Mouse (Mus musculus): ENCODE measurements around the gene Casc1. TPM values are rescaled to one million over a fixed set of nuclear protein-coding genes. Genes with fewer than 3 reads are reported as not detected.

Gene Casc1
- 0.36 and 1.3 TPM in 2 replicates for polyA plus RNA-seq (2014; fragmentation: Nextera tagmentation; extraction: Ambion mirVana)

GRCm38 (mm10) chr6:145210816-145211338 is at the start of gene Casc1, which contains the start of gene Etfrf1:
Gene Casc1, minus strand, starts transcription at chr6:145211005.
Gene Etfrf1, plus strand, starts transcription at chr6:145211134.
- WGBS = under 1% methylated on average over 36 of the region's 36 CpGs
- peak within 1 kb of the TSS; percentile 67 for H3K9ac ChIP-seq (ENCODE audit: low read length)
- H3K4me3 ChIP-seq (ENCODE audit: low read depth, low read length) = peak within 1 kb of the TSS; percentile 44
- H3K27me3 ChIP-seq (ENCODE audit: control insufficient read depth, insufficient read depth, low read length) = no peaks in the 10 kb centered on the region
- H3K9me3 ChIP-seq (ENCODE audit: control insufficient read depth, low read length) = no peaks in the 10 kb centered on the region
- peak within 1 kb of the TSS; percentile 56 for H3K4me2 ChIP-seq (ENCODE audit: low read depth)
- peak within 1 kb of the TSS; percentile 88 for H3K27ac ChIP-seq (ENCODE audit: low read depth, low read length)
- 0 out of 2 replicates have a peak, but pooled peaks cover 3% of the 10 kb centered on the region for H3K4me1 ChIP-seq (ENCODE audit: control insufficient read depth, insufficient read depth, low read length)
- ATAC-seq (ENCODE audit: insufficient read depth, low FRiP score, low TSS enrichment) = peak; percentile 100
- peak; percentile 99 for DNase-seq (ENCODE audit: low spot score)
- H3K36me3 ChIP-seq (ENCODE audit: control insufficient read depth, insufficient read depth, low read length) = no peaks in the 10 kb centered on the region; the same call in 1 of the 2 replicates

GRCm38 (mm10) chr6:145256701-145257073 is 45.9 kb upstream of the Casc1 start:
- H3K27ac ChIP-seq (ENCODE audit: low read depth, low read length) = no peak overlapping the region
- no peak overlapping the region for H3K9ac ChIP-seq (ENCODE audit: low read length)
- WGBS = 57% methylated on average over 2 of the region's 2 CpGs

GRCm38 (mm10) chr6:145255952-145256700 is 45.3 kb upstream of the Casc1 start:
- Histone ChIP-seq H3K36me3 (ENCODE audit: control insufficient read depth, insufficient read depth, low read length) (no peaks in the 10 kb centered on the region), H3K4me2 (ENCODE audit: low read depth) (no peak overlapping the region), H3K9me3 (ENCODE audit: control insufficient read depth, low read length) (no peaks in the 10 kb centered on the region), H3K4me3 (ENCODE audit: low read depth, low read length) (no peak overlapping the region), H3K27me3 (ENCODE audit: control insufficient read depth, insufficient read depth, low read length) (no peaks in the 10 kb centered on the region), H3K9ac (ENCODE audit: low read length) (no peak overlapping the region), H3K4me1 (ENCODE audit: control insufficient read depth, insufficient read depth, low read length) (no peaks in the 10 kb centered on the region), H3K27ac (ENCODE audit: low read depth, low read length) (no peak overlapping the region)
- WGBS = 85% methylated on average over 13 of the region's 13 CpGs
- DNase-seq (ENCODE audit: low spot score) (no peak), ATAC-seq (ENCODE audit: insufficient read depth, low FRiP score, low TSS enrichment) (no peak)

More at GRCm38 (mm10) chr6:145256701-145257073, 45.9 kb upstream of the Casc1 start:
- Histone ChIP-seq H3K27me3 (ENCODE audit: control insufficient read depth, insufficient read depth, low read length) (no peaks in the 10 kb centered on the region), H3K4me2 (ENCODE audit: low read depth) (no peak overlapping the region), H3K36me3 (ENCODE audit: control insufficient read depth, insufficient read depth, low read length) (no peaks in the 10 kb centered on the region), H3K4me3 (ENCODE audit: low read depth, low read length) (no peak overlapping the region), H3K9me3 (ENCODE audit: control insufficient read depth, low read length) (no peaks in the 10 kb centered on the region), H3K4me1 (ENCODE audit: control insufficient read depth, insufficient read depth, low read length) (no peaks in the 10 kb centered on the region)
- DNase-seq (ENCODE audit: low spot score) = no peak
- ATAC-seq (ENCODE audit: insufficient read depth, low FRiP score, low TSS enrichment) = no peak

GRCm38 (mm10) chr6:145250820-145251219 is 40.0 kb upstream of the Casc1 start:
- Histone ChIP-seq H3K27me3 (ENCODE audit: control insufficient read depth, insufficient read depth, low read length) (no peaks in the 10 kb centered on the region), H3K4me2 (ENCODE audit: low read depth) (peak overlapping the region; percentile 47), H3K36me3 (ENCODE audit: control insufficient read depth, insufficient read depth, low read length) (no peaks in the 10 kb centered on the region), H3K9me3 (ENCODE audit: control insufficient read depth, low read length) (no peaks in the 10 kb centered on the region), H3K4me1 (ENCODE audit: control insufficient read depth, insufficient read depth, low read length) (peaks cover 5% of the 10 kb centered on the region; the same call in 1 of the 2 replicates), H3K27ac (ENCODE audit: low read depth, low read length) (no peak overlapping the region), H3K4me3 (ENCODE audit: low read depth, low read length) (peak overlapping the region; percentile 90), H3K9ac (ENCODE audit: low read length) (peak overlapping the region; percentile 96)
- ATAC-seq (ENCODE audit: insufficient read depth, low FRiP score, low TSS enrichment) = peak; percentile 33
- WGBS = 17% methylated on average over 16 of the region's 16 CpGs
- DNase-seq (ENCODE audit: low spot score) = no peak

GRCm38 (mm10) chr6:145250185-145250791 is 39.5 kb upstream of the Casc1 start, which contains the start of gene Kras:
Gene Kras, minus strand, starts transcription at chr6:145250239.
- Histone ChIP-seq H3K4me3 (ENCODE audit: low read depth, low read length) (peak within 1 kb of the TSS; percentile 90), H3K4me2 (ENCODE audit: low read depth) (peak within 1 kb of the TSS; percentile 58)
- peak; percentile 93 for ATAC-seq (ENCODE audit: insufficient read depth, low FRiP score, low TSS enrichment)

GRCm38 (mm10) chr6:145249291-145250184 is 38.7 kb upstream of the Casc1 start:
- Histone ChIP-seq H3K9me3 (ENCODE audit: control insufficient read depth, low read length) (no peaks in the 10 kb centered on the region), H3K27me3 (ENCODE audit: control insufficient read depth, insufficient read depth, low read length) (no peaks in the 10 kb centered on the region), H3K4me3 (ENCODE audit: low read depth, low read length) (peak overlapping the region; percentile 90), H3K9ac (ENCODE audit: low read length) (peak overlapping the region; percentile 96), H3K4me1 (ENCODE audit: control insufficient read depth, insufficient read depth, low read length) (peaks cover 5% of the 10 kb centered on the region; the same call in 1 of the 2 replicates), H3K36me3 (ENCODE audit: control insufficient read depth, insufficient read depth, low read length) (no peaks in the 10 kb centered on the region), H3K27ac (ENCODE audit: low read depth, low read length) (peak overlapping the region; percentile 86), H3K4me2 (ENCODE audit: low read depth) (peak overlapping the region; percentile 58)
- DNase-seq (ENCODE audit: low spot score) = peak; percentile 60
- WGBS = under 1% methylated on average over 70 of the region's 124 CpGs
- peak; percentile 42 for ATAC-seq (ENCODE audit: insufficient read depth, low FRiP score, low TSS enrichment)

More at GRCm38 (mm10) chr6:145250185-145250791, 39.5 kb upstream of the Casc1 start, which contains the start of gene Kras:
- peak; percentile 97 for DNase-seq (ENCODE audit: low spot score)
- H3K36me3 ChIP-seq (ENCODE audit: control insufficient read depth, insufficient read depth, low read length) = no peaks in the 10 kb centered on the region
- no peaks in the 10 kb centered on the region for H3K27me3 ChIP-seq (ENCODE audit: control insufficient read depth, insufficient read depth, low read length)
- H3K27ac ChIP-seq (ENCODE audit: low read depth, low read length) = peak within 1 kb of the TSS; percentile 86
- under 1% methylated on average over 38 of the region's 83 CpGs for WGBS
- H3K4me1 ChIP-seq (ENCODE audit: control insufficient read depth, insufficient read depth, low read length) = peaks cover 5% of the 10 kb centered on the region; the same call in 1 of the 2 replicates
- H3K9me3 ChIP-seq (ENCODE audit: control insufficient read depth, low read length) = no peaks in the 10 kb centered on the region
- H3K9ac ChIP-seq (ENCODE audit: low read length) = peak within 1 kb of the TSS; percentile 96

GRCm38 (mm10) chr6:145247886-145248285 is 37.1 kb upstream of the Casc1 start:
- Histone ChIP-seq H3K4me2 (ENCODE audit: low read depth) (peak overlapping the region; percentile 25), H3K9ac (ENCODE audit: low read length) (no peak overlapping the region), H3K4me1 (ENCODE audit: control insufficient read depth, insufficient read depth, low read length) (peaks cover 5% of the 10 kb centered on the region; the same call in 1 of the 2 replicates), H3K9me3 (ENCODE audit: control insufficient read depth, low read length) (no peaks in the 10 kb centered on the region), H3K27ac (ENCODE audit: low read depth, low read length) (no peak overlapping the region), H3K4me3 (ENCODE audit: low read depth, low read length) (no peak overlapping the region), H3K36me3 (ENCODE audit: control insufficient read depth, insufficient read depth, low read length) (no peaks in the 10 kb centered on the region), H3K27me3 (ENCODE audit: control insufficient read depth, insufficient read depth, low read length) (no peaks in the 10 kb centered on the region)
- DNase-seq (ENCODE audit: low spot score) = no peak
- ATAC-seq (ENCODE audit: insufficient read depth, low FRiP score, low TSS enrichment) = no peak
- 64% methylated on average over 3 of the region's 3 CpGs for WGBS

GRCm38 (mm10) chr6:145246841-145247240 is 36.0 kb upstream of the Casc1 start:
- peaks cover 5% of the 10 kb centered on the region; the same call in 1 of the 2 replicates for H3K4me1 ChIP-seq (ENCODE audit: control insufficient read depth, insufficient read depth, low read length)
- DNase-seq (ENCODE audit: low spot score) (no peak), ATAC-seq (ENCODE audit: insufficient read depth, low FRiP score, low TSS enrichment) (no peak)
- no peaks in the 10 kb centered on the region for H3K27me3 ChIP-seq (ENCODE audit: control insufficient read depth, insufficient read depth, low read length)
- 97% methylated on average over 5 of the region's 5 CpGs for WGBS
- no peak overlapping the region for H3K27ac ChIP-seq (ENCODE audit: low read depth, low read length)
- no peaks in the 10 kb centered on the region for H3K9me3 ChIP-seq (ENCODE audit: control insufficient read depth, low read length)
- H3K4me3 ChIP-seq (ENCODE audit: low read depth, low read length) = no peak overlapping the region
- H3K36me3 ChIP-seq (ENCODE audit: control insufficient read depth, insufficient read depth, low read length) = no peaks in the 10 kb centered on the region
- H3K4me2 ChIP-seq (ENCODE audit: low read depth) = no peak overlapping the region
- no peak overlapping the region for H3K9ac ChIP-seq (ENCODE audit: low read length)
